Mouse (Mus musculus) heart, embryonic 13.5 days (tissue): Measurements from ENCODE around the gene Cmtm5. TPM values are rescaled to one million over a fixed set of nuclear protein-coding genes. Genes with fewer than 3 reads are reported as not detected.
"Not testable (repeated sequence)": the region's sequence is repeated elsewhere in the genome, so short reads cannot be mapped to it uniquely, and the experiment has no call there.

Experiments
- ATAC-seq: fragments of 200-750 bp; cut with Nextera tagmentation; 2 replicates; pipeline ENCODE4 v1.8.0; 2017; ENCODE audit warnings: moderate TSS enrichment; ENCODE audit not compliant: insufficient number of reproducible peaks, low FRiP score, low TSS enrichment; ENCODE audit errors: extremely low read depth
- H3K27ac ChIP-seq: fragments of 300-500 bp; sonication (generic); replicated peaks from 2 replicates; pipeline ENCODE4 v1.5.1; 2015; ENCODE audit warnings: moderate library complexity, mild to moderate bottlenecking, inconsistent platforms
- H3K27me3 ChIP-seq: fragments of 300-500 bp; sonication (generic); replicated peaks from 2 replicates; pipeline ENCODE4 v1.6.1; 2015; ENCODE audit warnings: mild to moderate bottlenecking, inconsistent platforms
- H3K36me3 ChIP-seq: fragments of 300-500 bp; sonication (generic); 2 replicates; pipeline ENCODE4 v1.6.1; 2015; ENCODE audit warnings: mild to moderate bottlenecking, inconsistent platforms
- H3K4me1 ChIP-seq: fragments of 300-500 bp; sonication (generic); 2 replicates; pipeline ENCODE4 v1.6.1; 2015; ENCODE audit warnings: inconsistent platforms
- H3K4me2 ChIP-seq: fragments of 300-500 bp; sonication (generic); 2 replicates; pipeline ENCODE4 v1.6.1; 2015; ENCODE audit warnings: inconsistent platforms, mild to moderate bottlenecking, moderate library complexity
- H3K4me3 ChIP-seq: fragments of 300-500 bp; sonication (generic); 2 replicates; pipeline ENCODE4 v1.5.1; 2015; ENCODE audit warnings: moderate library complexity, mild to moderate bottlenecking, inconsistent platforms
- H3K9ac ChIP-seq: fragments of 300-500 bp; sonication (generic); 2 replicates; pipeline ENCODE4 v1.6.1; 2015; ENCODE audit warnings: inconsistent platforms, mild to moderate bottlenecking, moderate library complexity
- H3K9me3 ChIP-seq: fragments of 300-500 bp; sonication (generic); 2 replicates; pipeline ENCODE4 v1.6.1; 2016; ENCODE audit warnings: inconsistent platforms
- WGBS: fragments of 180-500 bp; shearing (Covaris S2); methylation state at CpG from one replicate; pipeline ENCODE4 v1.1.7; 2015; ENCODE audit warnings: mixed read lengths; 5-methylcytosine and 5-hydroxymethylcytosine counted together
- microRNA counts: library from miRNA; unstranded; fragments of <30 nt; microRNA quantifications from one replicate; lab custom pipeline; 2016
- microRNA-seq: library from miRNA; unstranded; fragments of <30 nt; microRNA quantifications from one replicate; pipeline ENCODE4, GENCODE M21; 2016
- polyA plus RNA-seq: library from polyadenylated mRNA; unstranded; fragments of >200 nt; fragmentation: Nextera tagmentation; extraction: Ambion mirVana; gene quantifications from 2 replicates; pipeline ENCODE4 v1.2.1, GENCODE M21; 2015

Gene Cmtm5
- polyA plus RNA-seq, 1 experiment from 2014 or later, result 0.49 TPM

GRCm38 (mm10) chr14:54976633-54977032 lies 40.6 kb downstream of the Cmtm5 start, which contains the start of gene Gm17428:
Gene Gm17428 (plus strand): TSS chr14:54976933.
- Histone ChIP-seq H3K36me3 (peaks cover 87% of the 10 kb centered on the region), H3K27me3 (peaks cover 10% of the 10 kb centered on the region)
- no peak for ATAC-seq

DNA sequence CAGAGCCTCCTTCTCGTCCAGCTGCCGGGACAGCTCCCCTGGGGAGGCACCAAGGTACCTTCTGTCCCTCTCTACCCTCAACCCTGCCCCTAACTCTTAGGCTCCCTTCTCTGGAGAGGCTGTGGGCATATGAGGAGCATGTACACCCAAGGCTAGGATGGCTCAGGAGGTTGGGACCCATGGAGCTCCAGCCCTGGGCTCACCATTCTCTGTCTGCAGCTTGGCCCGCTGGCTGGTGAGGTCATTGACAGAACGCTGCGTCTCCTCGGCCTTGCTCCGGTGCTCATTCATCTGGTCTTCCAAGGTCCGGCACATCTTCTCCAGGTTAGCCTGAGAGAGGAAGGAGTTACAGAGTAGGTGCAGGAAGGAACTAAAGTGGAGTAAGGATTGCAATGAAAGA lies 42.6 kb downstream of the Cmtm5 start:
- Histone ChIP-seq H3K4me3 (peak overlapping the region; percentile 22), H3K36me3 (peaks cover 87% of the 10 kb centered on the region), H3K4me1 (peaks cover 28% of the 10 kb centered on the region), H3K9ac (peak overlapping the region; percentile 79), H3K27ac (peak overlapping the region; percentile 72), H3K27me3 (peaks cover 10% of the 10 kb centered on the region), H3K9me3 (no peaks in the 10 kb centered on the region), H3K4me2 (peak overlapping the region; percentile 51)
- 61% methylated on average over 8 of the region's 8 CpGs for WGBS
- no peak for ATAC-seq

More at GRCm38 (mm10) chr14:54976633-54977032, 40.6 kb downstream of the Cmtm5 start, which contains the start of gene Gm17428:
- peak within 1 kb of the TSS; percentile 79 for H3K9ac ChIP-seq
- H3K4me1 ChIP-seq, result peaks cover 40% of the 10 kb centered on the region
- WGBS, result 50% methylated on average over 1 of the region's 1 CpGs
- H3K4me3 ChIP-seq, result no peak within 1 kb of the TSS
- peak within 1 kb of the TSS; percentile 90 for H3K27ac ChIP-seq
- no peaks in the 10 kb centered on the region for H3K9me3 ChIP-seq
- H3K4me2 ChIP-seq, result peak within 1 kb of the TSS; percentile 8; the same call in 1 of the 2 replicates

DNA sequence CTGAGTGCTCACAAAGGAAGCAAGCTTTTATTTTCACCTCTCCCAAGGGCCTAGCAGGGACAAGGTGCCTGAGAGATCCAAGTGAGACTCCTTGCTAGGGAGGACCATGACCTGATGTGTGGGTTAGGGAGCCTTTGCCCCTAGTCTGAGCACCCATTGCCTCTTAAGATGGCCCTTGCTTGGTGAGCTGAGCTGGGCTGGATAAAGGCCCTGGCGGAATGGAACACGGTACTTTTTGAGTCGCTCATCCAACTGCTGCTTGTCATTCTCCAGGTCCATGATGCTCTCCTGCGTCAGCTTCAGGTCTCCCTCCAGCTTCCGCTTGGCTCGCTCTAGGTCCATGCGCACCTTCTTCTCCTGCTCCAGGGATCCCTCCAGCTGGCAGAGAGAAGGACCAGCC lies 45.9 kb downstream of the Cmtm5 start:
- 72% methylated on average over 7 of the region's 7 CpGs for WGBS
- H3K36me3 ChIP-seq, result peaks cover 85% of the 10 kb centered on the region
- peak overlapping the region; percentile 66 for H3K4me2 ChIP-seq
- no peaks in the 10 kb centered on the region for H3K9me3 ChIP-seq
- H3K9ac ChIP-seq, result peak overlapping the region; percentile 96
- H3K27ac ChIP-seq, result peak overlapping the region; percentile 98
- no peak for ATAC-seq
- H3K27me3 ChIP-seq, result 0 out of 2 replicates have a peak, but pooled peaks cover 5% of the 10 kb centered on the region
- peaks cover 17% of the 10 kb centered on the region; the same call in 1 of the 2 replicates for H3K4me1 ChIP-seq
- peak overlapping the region; percentile 64 for H3K4me3 ChIP-seq

DNA sequence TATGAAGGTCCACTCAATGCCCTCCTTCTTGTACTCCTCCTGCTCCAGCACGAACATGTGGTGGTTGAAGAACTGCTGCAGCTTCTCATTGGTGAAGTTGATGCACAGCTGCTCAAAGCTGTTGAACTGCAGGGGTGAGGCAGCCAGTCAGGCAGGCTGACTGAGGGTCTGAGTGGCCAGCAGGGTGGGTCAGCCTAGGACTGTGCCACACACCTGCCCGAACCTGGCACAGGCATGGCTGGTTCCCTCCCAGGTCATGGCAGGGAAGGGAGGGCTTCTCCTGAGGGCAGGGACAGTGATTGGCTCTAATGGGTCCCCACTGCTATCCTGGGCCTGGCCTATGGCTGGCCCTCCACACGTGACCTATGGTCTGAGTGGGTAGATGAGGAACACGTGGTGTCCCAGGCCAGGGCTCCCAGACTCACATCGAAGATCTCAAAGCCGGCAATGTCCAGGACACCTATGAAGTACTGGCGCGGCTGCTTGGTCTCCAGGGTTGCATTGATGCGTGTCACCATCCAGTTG lies 52.4 kb downstream of the Cmtm5 start:
- not testable (repeated sequence) for H3K4me1 ChIP-seq, H3K9me3 ChIP-seq, ATAC-seq
- 54% methylated on average over 9 of the region's 9 CpGs for WGBS
- H3K27me3 ChIP-seq, result peaks cover 12% of the 10 kb centered on the region; the same call in 1 of the 2 replicates
- peak overlapping the region; percentile 66 for H3K4me2 ChIP-seq
- peak overlapping the region; percentile 64 for H3K4me3 ChIP-seq
- H3K36me3 ChIP-seq, result peaks cover 85% of the 10 kb centered on the region
- peak overlapping the region; percentile 96 for H3K9ac ChIP-seq
- H3K27ac ChIP-seq, result peak overlapping the region; percentile 98

MicroRNAs encoded within 50 kb of the gene (microRNA counts, 519-probe panel; counts per million panel counts)
- microRNA mmu-miR-208a (lab: Ali Mortazavi, UCI), result 7,310 counts per million, percentile 99 among the panel's probes with 10 or more counts
- microRNA mmu-miR-208b (lab: Ali Mortazavi, UCI), result 7,980 counts per million, percentile 100 among the panel's probes with 10 or more counts

Small RNA genes lying within 50 kb of the gene (microRNA-seq; reads per million reads assigned to microRNA genes)
- gene Mir208a (8,839 reads per million, percentile 94 among the genes with 10 or more reads in this experiment), gene Mir208b (54,411 reads per million, percentile 99 among the genes with 10 or more reads in this experiment)

Other genes with a start within 250 kb of the Cmtm5 start
- gene Acin1, start 249.3 kb upstream of the Cmtm5 start, polyA plus RNA-seq, result 81.2 and 85.3 TPM in 2 replicates
- 0.16 and 0.18 TPM in 2 replicates for gene Gm29776, start 237.4 kb upstream of the Cmtm5 start, polyA plus RNA-seq
- gene Cebpe, start 224.1 kb upstream of the Cmtm5 start, polyA plus RNA-seq, result 0.11 TPM in 1 of 2 replicates, not detected in the other
- gene Slc7a8, start 154.3 kb upstream of the Cmtm5 start, polyA plus RNA-seq, result 3.4 and 4.0 TPM in 2 replicates
- not detected in 2 replicates for gene Rnf212b, start 122.1 kb upstream of the Cmtm5 start, polyA plus RNA-seq
- gene Homez, start 65.3 kb upstream of the Cmtm5 start, polyA plus RNA-seq, result 5.3 and 8.0 TPM in 2 replicates
- 1.1 and 1.7 TPM in 2 replicates for gene Ppp1r3e, start 58.7 kb upstream of the Cmtm5 start, polyA plus RNA-seq
- 2.5 and 2.6 TPM in 2 replicates for gene Bcl2l2, start 52.9 kb upstream of the Cmtm5 start, polyA plus RNA-seq
- gene Gm20521, start 52.8 kb upstream of the Cmtm5 start, polyA plus RNA-seq, result not detected in 2 replicates
- 72.3 and 74.0 TPM in 2 replicates for gene Pabpn1, start 43.8 kb upstream of the Cmtm5 start, polyA plus RNA-seq
- 33.9 and 37.4 TPM in 2 replicates for gene Slc22a17, start 23.1 kb upstream of the Cmtm5 start, polyA plus RNA-seq
- 13.3 and 13.9 TPM in 2 replicates for gene Efs, start 10.1 kb upstream of the Cmtm5 start, polyA plus RNA-seq
- gene Il25, start 3.6 kb upstream of the Cmtm5 start, polyA plus RNA-seq, result not detected in 2 replicates
- gene Myh6, start 30.7 kb downstream of the Cmtm5 start, polyA plus RNA-seq, result 1,796 and 1,858 TPM in 2 replicates
- not detected in 2 replicates for gene Gm17428, start 40.7 kb downstream of the Cmtm5 start, polyA plus RNA-seq
- 3,662 and 3,747 TPM in 2 replicates for gene Myh7, start 58.4 kb downstream of the Cmtm5 start, polyA plus RNA-seq
- gene Ngdn, start 79.2 kb downstream of the Cmtm5 start, polyA plus RNA-seq, result 56.8 and 58.2 TPM in 2 replicates
- 3.0 and 3.2 TPM in 2 replicates for gene Zfhx2, start 156.1 kb downstream of the Cmtm5 start, polyA plus RNA-seq
- 13.8 and 15.9 TPM in 2 replicates for gene Thtpa, start 158.5 kb downstream of the Cmtm5 start, polyA plus RNA-seq
- 7.4 and 7.9 TPM in 2 replicates for gene Ap1g2, start 170.3 kb downstream of the Cmtm5 start, polyA plus RNA-seq
- 0.31 and 0.32 TPM in 2 replicates for gene Jph4, start 180.7 kb downstream of the Cmtm5 start, polyA plus RNA-seq